Mouse (Mus musculus): Measurements from ENCODE around the gene Mrpl4. TPM values are rescaled to one million over a fixed set of nuclear protein-coding genes. Genes with fewer than 3 reads are reported as not detected.
"Not testable (repeated sequence)": the region's sequence is repeated elsewhere in the genome, so short reads cannot be mapped to it uniquely, and the experiment has no call there.

Mrpl4 gene
- total and polyA plus RNA-seq, 3 experiments: 280 to 474 TPM; not detected in 1

GRCm38 (mm10) chr9:20997065-20997464, 5.5 kb upstream of the Mrpl4 start:
- Histone ChIP-seq H3K27ac (ENCODE audit: control insufficient read depth, low read depth, low read length) (no peak overlapping the region), H3K9me3 (replicated peaks; ENCODE audit: insufficient read depth, low read length) (no peaks in the 10 kb centered on the region)
- TF ChIP-seq POLR2AphosphoS2 (IDR thresholded peaks at IDR 0.05; ENCODE audit: low read length): no peak
- TF ChIP-seq MEF2A (IDR thresholded peaks at IDR 0.05; ENCODE audit: extremely low read depth, insufficient replicate concordance, low read depth, low read length, poor library complexity, severe bottlenecking): no peak
- no peak for TF ChIP-seq MYB (IDR thresholded peaks at IDR 0.05; ENCODE audit: low read depth, low read length)
- no peak for TF ChIP-seq TCF12 (IDR thresholded peaks at IDR 0.05; ENCODE audit: low read depth, low read length)

GRCm38 (mm10) chr9:20998337-20998736, 4.2 kb upstream of the Mrpl4 start:
- H3K9me3 ChIP-seq (replicated peaks; ENCODE audit: insufficient read depth, low read length); H3K27me3 ChIP-seq (ENCODE audit: control insufficient read depth in 1 of 2, insufficient read depth in 2 of 2, low read length in 2 of 2); H3K9ac ChIP-seq (ENCODE audit: control insufficient read depth, low read depth, low read length, poor library complexity, severe bottlenecking); H3K4me3 ChIP-seq (ENCODE audit: control insufficient read depth in 1 of 2, insufficient read depth in 1 of 2, low read depth in 2 of 2, low read length in 2 of 2); H3K79me2 ChIP-seq (ENCODE audit: control insufficient read depth, insufficient read depth, low read length, poor library complexity); H3K27ac ChIP-seq (ENCODE audit: control insufficient read depth, low read depth, low read length): not testable (repeated sequence)
- TF ChIP-seq CTCF (IDR thresholded peaks at IDR 0.05 in 2 of 3, conservative IDR thresholded peaks at IDR 0.05 in 1 of 3; ENCODE audit: control insufficient read depth in 1 of 3, insufficient read depth in 1 of 3, low read depth in 2 of 3, low read length in 3 of 3, poor library complexity in 1 of 3, severe bottlenecking in 1 of 3): peak in 2 of 3 experiments; percentile 65 to 69; a peak in 4 of 6 replicates
- peak; percentile 60; the same call in 1 of the 2 replicates for TF ChIP-seq TBP (IDR thresholded peaks at IDR 0.05; ENCODE audit: low read depth, low read length)
- TF ChIP-seq POLR2A (IDR thresholded peaks at IDR 0.05; ENCODE audit: control insufficient read depth in 1 of 2, insufficient read depth in 1 of 2, low read depth in 1 of 2, low read length in 2 of 2, poor library complexity in 1 of 2): 0 out of 4 replicates have a peak, but pooled peaks of 1 of the 2 experiments have one; percentile 3
- peaks cover 0 to 20% of the 10 kb centered on the region in 2 experiments; a peak in 2 of 4 replicates for H3K36me3 ChIP-seq (ENCODE audit: control insufficient read depth in 1 of 2, insufficient read depth in 2 of 2, low read length in 2 of 2)
- peak; percentile 87 for DNase-seq (ENCODE audit: low read depth, low spot score)
- peaks cover 9 to 16% of the 10 kb centered on the region in 2 experiments for H3K4me1 ChIP-seq (ENCODE audit: control insufficient read depth in 1 of 2, insufficient read depth in 2 of 2, low read length in 2 of 2)

More at GRCm38 (mm10) chr9:20997065-20997464, 5.5 kb upstream of the Mrpl4 start:
- no peaks in the 10 kb centered on the region for H3K27me3 ChIP-seq (ENCODE audit: control insufficient read depth in 1 of 2, insufficient read depth in 2 of 2, low read length in 2 of 2)
- no peak overlapping the region for H3K9ac ChIP-seq (ENCODE audit: control insufficient read depth, low read depth, low read length, poor library complexity, severe bottlenecking)
- no peaks in the 10 kb centered on the region for H3K79me2 ChIP-seq (ENCODE audit: control insufficient read depth, insufficient read depth, low read length, poor library complexity)
- DNase-seq (ENCODE audit: low read depth, low spot score): peak; percentile 81
- no peak overlapping the region for H3K4me3 ChIP-seq (ENCODE audit: control insufficient read depth in 1 of 2, insufficient read depth in 1 of 2, low read depth in 2 of 2, low read length in 2 of 2)
- H3K36me3 ChIP-seq (ENCODE audit: control insufficient read depth in 1 of 2, insufficient read depth in 2 of 2, low read length in 2 of 2): peaks cover 0 to 18% of the 10 kb centered on the region in 2 experiments; a peak in 2 of 4 replicates
- peaks cover 8 to 13% of the 10 kb centered on the region in 2 experiments for H3K4me1 ChIP-seq (ENCODE audit: control insufficient read depth in 1 of 2, insufficient read depth in 2 of 2, low read length in 2 of 2)

GRCm38 (mm10) chr9:21000811-21001210, 1.7 kb upstream of the Mrpl4 start:
- peaks cover 3 to 26% of the 10 kb centered on the region in 2 experiments for H3K36me3 ChIP-seq (ENCODE audit: control insufficient read depth in 1 of 2, insufficient read depth in 2 of 2, low read length in 2 of 2)
- peaks cover 9 to 20% of the 10 kb centered on the region in 2 experiments for H3K4me1 ChIP-seq (ENCODE audit: control insufficient read depth in 1 of 2, insufficient read depth in 2 of 2, low read length in 2 of 2)
- no peak overlapping the region for H3K4me3 ChIP-seq (ENCODE audit: control insufficient read depth in 1 of 2, insufficient read depth in 1 of 2, low read depth in 2 of 2, low read length in 2 of 2)
- H3K9ac ChIP-seq (ENCODE audit: control insufficient read depth, low read depth, low read length, poor library complexity, severe bottlenecking): no peak overlapping the region
- H3K27ac ChIP-seq (ENCODE audit: control insufficient read depth, low read depth, low read length): no peak overlapping the region
- peaks cover 9% of the 10 kb centered on the region for H3K79me2 ChIP-seq (ENCODE audit: control insufficient read depth, insufficient read depth, low read length, poor library complexity)
- H3K27me3 ChIP-seq (ENCODE audit: control insufficient read depth in 1 of 2, insufficient read depth in 2 of 2, low read length in 2 of 2): no peaks in the 10 kb centered on the region
- peak; percentile 59 for DNase-seq (ENCODE audit: low read depth, low spot score)
- no peak for TF ChIP-seq RAD21 (IDR thresholded peaks at IDR 0.05; ENCODE audit: low read depth, low read length)
- TF ChIP-seq USF1 (IDR thresholded peaks at IDR 0.05; ENCODE audit: low read depth, low read length): no peak
- peak in 2 of 3 experiments; percentile 46 to 55; a peak in 4 of 6 replicates for TF ChIP-seq CTCF (IDR thresholded peaks at IDR 0.05 in 2 of 3, conservative IDR thresholded peaks at IDR 0.05 in 1 of 3; ENCODE audit: control insufficient read depth in 1 of 3, insufficient read depth in 1 of 3, low read depth in 2 of 3, low read length in 3 of 3, poor library complexity in 1 of 3, severe bottlenecking in 1 of 3)
- H3K9me3 ChIP-seq (replicated peaks; ENCODE audit: insufficient read depth, low read length): no peaks in the 10 kb centered on the region
